Mouse (Mus musculus): ENCODE results near the gene Mug2. TPM values are rescaled to one million over a fixed set of nuclear protein-coding genes. Genes with fewer than 3 reads are reported as not detected.
"Not testable (repeated sequence)": the region's sequence is repeated elsewhere in the genome, so short reads cannot be mapped to it uniquely, and the experiment has no call there.

Gene Mug2
- not detected in 2 replicates for polyA plus RNA-seq (2015; fragmentation: Nextera tagmentation; extraction: Ambion mirVana)

DNA sequence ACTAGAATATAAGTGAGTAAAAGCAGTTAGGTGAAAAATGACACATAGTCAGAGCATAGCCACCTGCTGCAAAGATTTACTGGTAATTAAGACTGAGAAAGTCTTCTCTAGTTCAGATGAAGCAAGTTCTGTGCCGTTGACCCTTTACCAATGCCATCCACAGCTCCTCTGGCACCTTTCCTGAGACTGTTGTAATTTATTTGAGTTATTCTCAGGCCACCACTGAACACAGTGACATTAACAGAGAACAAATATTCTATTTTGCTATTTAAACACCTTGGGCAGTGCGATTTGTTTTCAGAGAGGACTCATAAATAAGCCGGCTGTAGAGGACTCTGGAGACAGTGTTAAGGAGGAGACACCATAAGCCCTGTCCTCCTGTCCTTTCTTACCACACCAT, at the start of gene Mug2:
TSS of gene Mug2 (plus strand) at position 301 of the 400 bp plus-strand sequence.
- not testable (repeated sequence) for H3K9me3 ChIP-seq; H3K4me2 ChIP-seq (replicated peaks); H3K4me1 ChIP-seq; H3K27me3 ChIP-seq; H3K9ac ChIP-seq (replicated peaks); H3K4me3 ChIP-seq; H3K36me3 ChIP-seq; H3K27ac ChIP-seq (replicated peaks); ATAC-seq (replicated peaks)
- no CpG with 5 or more reads among the region's 3 CpGs for WGBS

DNA sequence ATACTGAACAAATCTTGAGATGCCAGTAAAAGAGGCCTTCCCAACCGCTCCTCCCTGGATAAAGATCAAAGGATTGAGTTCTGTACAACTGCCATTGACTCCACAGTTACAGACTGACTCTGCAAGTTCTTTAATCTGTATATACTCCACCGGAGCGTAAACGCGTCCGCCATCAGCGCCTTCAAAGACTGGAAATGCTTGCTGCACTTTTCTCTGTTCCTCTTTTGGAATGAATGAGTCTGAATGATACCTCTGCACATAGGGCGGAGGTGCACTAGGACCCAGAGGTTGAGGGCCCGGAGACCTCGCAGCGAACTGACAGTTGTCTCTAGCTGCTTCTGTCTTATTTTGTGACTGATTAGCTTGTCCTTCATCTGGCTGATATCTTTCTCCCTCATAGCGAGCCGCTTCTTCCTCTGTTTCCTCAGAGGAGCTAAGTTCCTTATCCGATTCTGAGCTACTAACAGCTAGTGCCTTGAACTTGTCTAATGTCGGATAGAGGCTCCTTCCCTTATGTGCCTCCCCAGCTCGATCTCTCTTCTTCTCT, 48.7 kb upstream of the Mug2 start:
- 89% methylated on average over 16 of the region's 16 CpGs for WGBS
- not testable (repeated sequence) for H3K36me3 ChIP-seq; ATAC-seq (replicated peaks)

DNA sequence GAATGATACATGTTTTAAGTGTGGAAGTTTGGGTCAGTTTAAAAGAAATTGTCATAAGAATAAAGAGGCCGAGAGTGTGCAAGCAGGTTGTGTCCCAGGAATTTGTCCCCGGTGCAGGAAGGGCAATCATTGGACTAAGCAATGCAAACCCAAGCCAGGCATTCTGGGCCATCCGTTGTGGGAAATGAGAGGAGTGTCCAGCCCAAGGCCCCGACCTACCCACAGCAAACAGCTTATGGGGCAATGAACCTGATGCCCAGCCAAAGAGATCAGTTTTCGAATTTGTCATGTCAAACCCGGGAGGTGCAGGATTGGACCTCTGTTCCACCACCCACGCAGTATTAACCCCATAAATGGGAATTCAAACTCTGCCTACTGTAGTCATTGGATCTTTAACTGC, 30.9 kb upstream of the Mug2 start:
- Histone ChIP-seq H3K9me3 (0 out of 2 replicates have a peak, but pooled peaks cover 3% of the 10 kb centered on the region), H3K4me3 (no peak overlapping the region), H3K27me3 (no peaks in the 10 kb centered on the region), H3K4me1 (no peaks in the 10 kb centered on the region), H3K27ac (replicated peaks) (no peak overlapping the region), H3K4me2 (replicated peaks) (no peak overlapping the region), H3K36me3 (no peaks in the 10 kb centered on the region), H3K9ac (replicated peaks) (no peak overlapping the region)
- 87% methylated on average over 7 of the region's 7 CpGs for WGBS
- no peak for ATAC-seq (replicated peaks)

More for the DNA sequence above, 48.7 kb upstream of the Mug2 start:
- not testable (repeated sequence) for H3K4me2 ChIP-seq (replicated peaks); H3K9me3 ChIP-seq; H3K9ac ChIP-seq (replicated peaks); H3K4me3 ChIP-seq; H3K4me1 ChIP-seq; H3K27me3 ChIP-seq; H3K27ac ChIP-seq (replicated peaks)

GRCm38 (mm10) chr6:122100904-122101303, 94.3 kb downstream of the Mug2 start:
- no peak for ATAC-seq (replicated peaks)
- H3K36me3 ChIP-seq: no peaks in the 10 kb centered on the region
- no peaks in the 10 kb centered on the region for H3K27me3 ChIP-seq
- H3K4me3 ChIP-seq: no peak overlapping the region
- H3K9ac ChIP-seq (replicated peaks): no peak overlapping the region
- H3K4me1 ChIP-seq: no peaks in the 10 kb centered on the region
- no peak overlapping the region for H3K27ac ChIP-seq (replicated peaks)
- H3K9me3 ChIP-seq: no peaks in the 10 kb centered on the region
- no peak overlapping the region for H3K4me2 ChIP-seq (replicated peaks)
- WGBS: 81% methylated on average over 4 of the region's 4 CpGs

- no peak overlapping the region for H3K27ac ChIP-seq (replicated peaks)
- ATAC-seq (replicated peaks): no peak
- H3K27me3 ChIP-seq: no peaks in the 10 kb centered on the region
- H3K9me3 ChIP-seq: no peaks in the 10 kb centered on the region
- H3K36me3 ChIP-seq: no peaks in the 10 kb centered on the region
- no peak overlapping the region for H3K4me2 ChIP-seq (replicated peaks)
- H3K4me3 ChIP-seq: no peak overlapping the region
- WGBS: 70% methylated on average over 1 of the region's 1 CpGs
- no peak overlapping the region for H3K9ac ChIP-seq (replicated peaks)
- H3K4me1 ChIP-seq: no peaks in the 10 kb centered on the region
These were observed 95.1 kb downstream of the Mug2 start for GRCm38 (mm10) chr6:122101671-122102070.

GRCm38 (mm10) chr6:122116963-122117362, 110.4 kb downstream of the Mug2 start:
- no peak for ATAC-seq (replicated peaks)
- peaks cover 4% of the 10 kb centered on the region; the same call in 1 of the 2 replicates for H3K9me3 ChIP-seq
- no peaks in the 10 kb centered on the region for H3K27me3 ChIP-seq
- no peak overlapping the region for H3K4me3 ChIP-seq
- WGBS: 93% methylated on average over 24 of the region's 24 CpGs
- H3K27ac ChIP-seq (replicated peaks): no peak overlapping the region
- no peak overlapping the region for H3K4me2 ChIP-seq (replicated peaks)
- no peaks in the 10 kb centered on the region for H3K4me1 ChIP-seq
- H3K9ac ChIP-seq (replicated peaks): no peak overlapping the region
- no peaks in the 10 kb centered on the region for H3K36me3 ChIP-seq

- Histone ChIP-seq H3K4me2 (replicated peaks) (no peak overlapping the region), H3K27ac (replicated peaks) (no peak overlapping the region), H3K36me3 (no peaks in the 10 kb centered on the region), H3K27me3 (no peaks in the 10 kb centered on the region), H3K9ac (replicated peaks) (no peak overlapping the region), H3K4me3 (no peak overlapping the region), H3K9me3 (no peaks in the 10 kb centered on the region), H3K4me1 (no peaks in the 10 kb centered on the region)
- 54% methylated on average over 2 of the region's 2 CpGs for WGBS
- ATAC-seq (replicated peaks): no peak
These were observed 123.0 kb downstream of the Mug2 start for GRCm38 (mm10) chr6:122129521-122129920.

Other genes starting within 250 kb of the Mug2 start
- not detected in 2 replicates for gene Mug1, start 168.2 kb upstream of the Mug2 start, polyA plus RNA-seq (2015; fragmentation: Nextera tagmentation; extraction: Ambion mirVana)